Mouse (Mus musculus): ENCODE results near the gene Olfr1410.

- TF ChIP-seq CTCF (IDR thresholded peaks at IDR 0.05; ENCODE audit: low read depth) (no peak), EP300 (optimal IDR thresholded peaks at IDR 0.05) (no peak)
Measured at GRCm38 (mm10) chr1:92641514-92642272, 36.1 kb downstream of the Olfr1410 start, which contains the start of gene Cops9.
